Mouse (Mus musculus): ENCODE results near the gene Fkbp2. TPM values are rescaled to one million over a fixed set of nuclear protein-coding genes. Genes with fewer than 3 reads are reported as not detected.
A peak's percentile ranks its signal among the peaks of the same experiment; 100 is the strongest.

Gene Fkbp2
- total RNA-seq, 1 experiment from 2014 or later: 32.4 TPM

DNA sequence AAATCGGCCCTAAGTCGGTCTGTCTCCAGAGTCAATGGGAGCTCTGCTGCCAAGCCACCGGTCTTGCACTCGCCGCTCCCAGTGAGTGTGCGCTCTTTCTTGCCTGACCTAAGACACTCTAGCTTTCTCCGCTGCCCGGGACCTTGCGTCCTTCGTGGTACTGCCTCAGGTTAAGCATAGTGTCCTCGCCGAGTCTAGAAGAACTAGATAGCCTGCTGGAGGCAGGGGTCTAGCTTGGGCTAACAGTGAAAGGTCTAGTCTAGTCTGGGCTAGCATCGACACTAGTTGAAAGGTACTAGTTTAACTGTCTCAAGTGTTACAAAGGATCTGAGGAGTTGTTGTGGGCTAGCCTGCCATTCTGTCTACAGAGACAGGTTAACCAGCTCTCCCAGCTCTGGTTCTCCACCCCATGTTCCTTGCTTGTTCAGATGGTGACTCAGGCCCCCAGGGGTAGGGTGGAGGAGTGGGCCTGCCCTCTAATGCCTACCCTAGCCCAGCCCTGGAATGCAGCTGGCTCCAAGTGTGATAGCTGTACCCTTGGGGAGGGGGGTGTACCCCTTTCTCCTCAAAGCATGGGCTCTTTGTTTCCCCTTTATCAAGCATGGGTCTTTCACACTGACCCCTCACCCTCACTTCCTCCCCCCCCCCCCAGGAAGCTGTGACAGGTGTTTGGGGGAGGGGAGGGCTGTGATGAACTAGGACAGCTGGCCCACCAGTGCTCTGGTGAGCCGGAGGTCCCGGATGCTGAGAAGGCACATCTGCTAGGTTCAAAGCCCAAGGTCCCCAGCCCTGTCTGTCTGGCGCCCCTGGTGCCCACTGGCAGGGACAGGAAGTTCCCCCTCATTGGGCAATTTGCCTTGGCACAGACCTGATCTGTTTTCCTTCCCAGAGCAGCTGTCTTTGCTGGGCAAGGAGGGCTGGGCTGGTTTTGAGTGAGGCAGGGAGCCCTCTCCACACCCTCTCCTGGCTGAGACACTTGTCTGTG, 4.5 kb downstream of the Fkbp2 start, which contains the start of gene Plcb3:
Gene Plcb3, minus strand, starts transcription at position 934 of the 985 bp plus-strand sequence.
- ATAC-seq (ENCODE audit: extremely low read depth, insufficient number of reproducible peaks, low FRiP score, poor library complexity, severe bottlenecking): no peak

DNA sequence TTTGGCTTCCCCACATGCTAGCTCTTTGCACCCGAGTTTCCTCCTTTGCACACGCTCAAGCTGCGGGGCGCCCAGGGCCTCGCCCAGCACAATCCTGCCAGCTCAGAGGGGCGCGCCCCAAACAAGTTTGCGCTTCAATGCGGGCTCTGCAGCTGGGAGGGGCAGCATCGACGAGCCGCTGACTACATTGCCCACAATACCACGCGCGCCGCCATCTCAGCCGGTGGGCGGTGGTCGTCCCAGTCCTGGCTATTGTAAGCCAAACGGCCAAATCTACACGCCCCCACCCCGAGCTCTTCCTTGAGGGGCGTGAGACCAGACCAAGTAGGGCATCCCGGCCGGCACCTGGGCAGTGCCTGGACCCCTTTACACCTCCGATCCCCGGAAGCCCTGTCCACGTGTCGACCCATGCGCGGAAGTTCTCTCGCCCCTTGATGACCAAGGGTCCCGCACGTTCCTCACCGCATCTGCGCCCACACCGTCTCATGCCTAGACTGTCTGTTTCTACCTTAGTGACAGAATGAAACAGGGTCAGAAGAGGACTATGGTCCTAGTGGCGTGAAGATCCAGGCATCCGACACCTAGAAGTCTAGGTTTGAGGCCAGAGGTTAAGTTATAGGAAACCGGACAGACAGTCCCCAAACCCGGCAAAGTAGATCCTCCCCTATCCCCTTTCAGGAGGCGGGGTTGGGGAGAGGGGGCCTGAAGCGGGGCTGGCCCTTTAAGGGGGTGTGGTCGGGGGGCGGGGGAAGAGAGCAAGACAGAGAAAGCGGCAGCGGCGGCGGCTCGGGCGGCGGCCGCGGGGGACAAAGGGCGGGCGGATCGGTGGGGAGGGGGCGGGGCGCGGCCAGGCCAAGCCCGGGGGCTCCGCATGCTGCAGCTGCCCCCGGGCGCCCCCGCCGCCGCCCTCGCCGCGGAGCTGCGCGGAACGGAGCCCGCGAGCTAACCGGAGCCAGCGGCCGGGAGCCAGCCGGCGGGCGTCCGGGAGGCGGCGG, 5.8 kb downstream of the Fkbp2 start, which contains the start of gene Ppp1r14b:
Gene Ppp1r14b, plus strand, starts transcription at position 758 of the 995 bp plus-strand sequence.
- peak; percentile 60 for ATAC-seq (ENCODE audit: extremely low read depth, insufficient number of reproducible peaks, low FRiP score, poor library complexity, severe bottlenecking)

DNA sequence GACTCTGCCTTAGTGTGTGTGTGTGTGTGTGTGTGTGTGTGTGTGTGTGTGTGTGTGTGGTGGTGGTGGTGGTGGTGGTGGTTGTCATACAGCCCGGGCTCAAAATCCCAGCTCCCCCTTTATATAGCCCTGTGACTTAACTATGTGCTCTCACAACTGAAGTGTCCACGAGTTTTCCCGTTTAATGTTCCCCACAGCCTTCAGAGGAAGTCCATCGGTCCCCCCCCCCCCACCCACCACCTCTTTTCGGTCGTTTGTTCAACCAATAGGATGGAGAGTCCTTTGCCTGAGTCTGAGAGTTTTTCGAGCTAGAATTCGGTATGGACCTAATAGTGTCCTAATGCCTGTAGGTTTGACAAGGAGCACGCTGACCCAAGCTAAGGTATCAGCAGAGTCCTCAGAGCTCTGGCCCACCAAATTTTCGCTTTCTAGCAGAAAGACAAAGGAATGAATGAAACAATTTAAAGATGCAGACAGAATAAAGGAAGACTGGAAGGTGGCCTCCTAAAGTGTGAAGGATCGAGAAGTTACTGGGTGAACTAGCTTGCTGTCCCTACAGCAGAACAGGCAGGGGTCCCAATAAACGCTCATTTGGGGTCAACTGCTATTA, 6.6 kb downstream of the Fkbp2 start:
- ATAC-seq (ENCODE audit: extremely low read depth, insufficient number of reproducible peaks, low FRiP score, poor library complexity, severe bottlenecking): no peak

DNA sequence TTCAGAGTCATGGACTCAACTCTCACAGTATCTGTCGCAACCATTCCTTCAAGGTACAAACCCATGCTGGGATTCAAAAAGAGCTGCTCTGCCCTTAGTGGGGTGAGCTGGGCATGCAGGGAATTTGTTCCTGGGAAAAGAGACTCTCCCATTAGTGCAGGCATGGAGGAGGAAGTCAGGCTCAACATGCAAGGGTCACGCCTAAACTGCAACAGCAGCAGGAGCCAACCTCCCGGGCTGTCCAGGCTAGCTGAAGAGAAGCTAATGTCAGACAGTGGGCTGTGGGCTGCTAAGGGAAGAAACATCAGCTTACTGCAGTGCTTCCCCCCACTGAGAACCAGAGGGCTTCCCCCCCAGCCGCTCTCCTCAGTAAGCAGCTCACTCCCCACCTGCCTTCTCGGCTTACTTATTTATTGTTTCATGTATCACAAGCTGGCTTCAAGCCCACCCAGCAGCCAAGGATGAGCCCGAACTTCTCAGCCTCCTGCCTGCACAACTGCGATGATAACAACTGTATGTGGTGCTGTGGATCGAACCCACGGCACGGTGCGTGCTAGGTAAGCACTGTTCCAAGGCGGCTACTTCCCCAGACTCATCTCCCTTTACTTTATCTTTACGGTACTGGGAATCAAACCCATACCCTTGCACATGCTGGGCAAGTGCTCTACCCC, 7.9 kb downstream of the Fkbp2 start:
- ATAC-seq (ENCODE audit: extremely low read depth, insufficient number of reproducible peaks, low FRiP score, poor library complexity, severe bottlenecking): no peak

DNA sequence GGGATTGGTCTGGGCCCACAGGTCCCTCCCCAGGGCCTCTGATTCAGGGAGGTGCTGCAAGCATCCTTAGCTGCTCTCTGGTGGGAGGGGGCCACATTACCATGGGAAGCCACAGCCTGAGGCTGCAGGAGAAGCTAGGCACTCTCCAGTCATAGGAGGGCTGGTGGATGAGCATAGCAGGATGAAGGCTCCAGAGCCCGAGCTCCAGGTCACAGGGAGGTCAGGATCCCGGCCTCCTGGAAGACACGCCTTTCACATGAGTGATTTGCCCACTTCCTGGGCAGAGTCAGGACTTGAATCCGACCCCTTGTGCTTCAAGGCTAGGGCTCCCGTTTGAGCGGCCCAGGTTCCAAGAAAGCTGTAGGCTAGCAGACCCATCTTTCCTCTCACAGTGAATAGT, 8.7 kb downstream of the Fkbp2 start:
- no peak for ATAC-seq (ENCODE audit: extremely low read depth, insufficient number of reproducible peaks, low FRiP score, poor library complexity, severe bottlenecking)

DNA sequence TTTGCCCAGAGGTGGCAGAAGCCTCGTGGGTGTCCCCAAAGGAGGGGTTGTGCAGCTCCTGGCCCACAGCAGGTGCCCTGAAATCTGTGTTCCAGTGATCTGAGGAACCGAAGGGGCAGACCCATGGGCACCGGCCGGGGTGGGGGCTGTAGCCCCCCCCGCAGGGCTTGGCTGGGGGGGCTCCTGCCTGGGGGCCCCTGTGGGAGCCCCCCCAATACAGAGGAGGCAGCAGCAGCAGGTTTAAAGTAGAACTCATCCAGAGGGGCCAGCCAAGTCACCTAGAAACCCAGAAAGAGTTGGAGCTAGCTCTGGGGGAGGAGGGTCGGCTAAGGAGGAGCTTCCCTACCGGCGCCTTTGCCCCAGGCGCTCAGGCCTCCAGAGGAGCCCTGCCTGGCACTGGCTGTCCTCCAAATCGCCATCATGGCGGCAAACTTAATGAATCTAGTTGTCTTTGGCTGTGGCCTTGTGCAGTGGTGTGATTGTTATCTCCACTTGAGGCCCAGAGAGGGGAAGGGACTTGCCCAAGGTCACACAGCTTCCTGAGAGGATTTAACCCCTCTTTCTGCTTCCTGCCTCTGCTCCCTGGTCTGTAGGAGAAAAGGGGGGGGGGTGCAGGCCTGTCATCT, 9.7 kb downstream of the Fkbp2 start:
- ATAC-seq (ENCODE audit: extremely low read depth, insufficient number of reproducible peaks, low FRiP score, poor library complexity, severe bottlenecking): no peak

DNA sequence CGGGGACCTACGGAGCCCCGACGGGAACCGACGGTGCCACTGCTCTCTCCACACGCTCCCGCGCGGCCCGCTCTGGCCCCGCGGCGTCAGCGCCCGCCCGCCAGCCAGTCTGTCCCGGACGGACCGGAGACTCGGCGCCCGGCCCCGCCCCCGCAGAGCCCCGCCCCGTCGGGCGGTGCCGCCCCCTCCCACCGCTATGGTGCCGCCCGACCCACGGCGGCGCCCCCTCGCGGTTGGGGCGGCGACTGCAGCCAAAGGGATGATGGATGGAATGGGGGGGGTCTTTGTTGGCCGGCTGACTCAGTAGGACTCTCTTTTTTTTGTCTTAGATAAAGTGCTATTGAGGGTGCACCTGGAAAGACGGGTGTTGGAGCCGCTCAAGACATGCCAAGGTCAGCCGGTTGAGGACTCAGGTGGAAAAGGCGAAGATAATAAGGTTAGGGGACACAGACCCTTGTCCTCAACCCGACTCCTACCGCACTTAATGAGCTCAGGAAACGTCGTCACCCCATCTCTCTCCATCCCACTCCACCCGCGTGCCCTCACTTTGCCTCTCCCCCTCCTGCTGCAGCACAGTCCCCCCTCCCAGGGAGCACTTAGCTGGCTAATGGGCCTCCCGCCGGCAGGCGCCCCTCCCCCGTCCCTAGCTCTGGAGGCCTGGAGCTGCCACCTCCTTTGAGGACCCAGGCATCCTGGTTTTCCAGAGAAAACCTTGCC, 10.5 kb downstream of the Fkbp2 start:
- peak; percentile 21; the same call in 1 of the 2 replicates for ATAC-seq (ENCODE audit: extremely low read depth, insufficient number of reproducible peaks, low FRiP score, poor library complexity, severe bottlenecking)

DNA sequence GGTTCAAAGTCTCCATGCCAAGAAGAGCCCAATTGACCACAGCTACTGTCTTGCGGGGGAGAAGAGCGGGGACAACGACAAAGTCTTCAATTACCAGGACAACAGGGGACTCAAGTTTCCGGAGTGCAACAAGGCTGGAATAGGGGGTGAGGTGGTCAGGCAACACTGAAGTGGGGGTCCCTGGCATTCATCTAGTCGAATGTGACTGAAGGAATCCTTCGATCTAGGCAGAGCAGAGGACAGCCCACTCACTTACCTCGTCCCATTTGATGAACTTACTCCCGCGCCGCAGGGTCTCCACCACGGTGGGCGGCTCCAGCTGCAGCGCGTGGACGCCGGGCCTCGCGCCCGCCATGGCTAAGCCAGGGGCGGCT, 11.0 kb downstream of the Fkbp2 start:
- no peak for ATAC-seq (ENCODE audit: extremely low read depth, insufficient number of reproducible peaks, low FRiP score, poor library complexity, severe bottlenecking)

DNA sequence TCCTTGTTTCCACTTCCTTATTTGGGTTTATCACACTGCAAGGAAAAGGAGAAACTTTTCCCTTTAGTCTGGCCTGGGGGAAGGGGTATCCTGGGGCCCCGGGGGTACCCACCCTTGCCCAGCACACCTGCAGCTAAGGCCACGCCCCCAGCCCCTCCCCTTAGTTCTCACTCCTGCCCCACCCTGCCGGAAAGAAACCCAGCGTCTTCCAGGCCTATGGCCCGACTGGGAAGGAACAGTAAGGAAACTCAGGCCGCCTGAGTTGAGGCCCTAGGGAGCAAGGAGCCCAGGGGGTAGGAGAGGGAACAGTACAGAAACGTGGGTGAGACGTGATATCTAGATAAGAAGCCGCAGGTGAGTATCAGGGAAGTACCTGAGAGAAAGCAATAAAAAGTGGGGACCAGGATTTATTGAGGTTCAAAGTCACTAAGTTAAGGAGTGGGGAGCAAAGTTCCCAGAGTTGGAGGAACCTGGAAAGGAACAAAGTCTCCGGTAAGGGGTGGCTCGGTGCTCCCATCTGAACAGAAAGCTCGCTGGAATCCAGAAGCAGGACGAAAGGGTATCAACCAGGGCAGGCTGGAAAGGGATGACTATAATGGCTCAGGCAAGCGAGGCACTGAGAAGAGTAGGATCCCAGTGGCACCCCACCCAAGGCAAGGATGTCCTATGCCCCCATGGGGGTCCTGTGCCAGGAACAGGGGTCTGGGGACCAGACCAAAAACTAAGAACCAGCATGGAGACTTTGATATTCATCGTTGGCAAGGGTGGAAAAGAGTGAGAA, 11.6 kb downstream of the Fkbp2 start:
- no peak for ATAC-seq (ENCODE audit: extremely low read depth, insufficient number of reproducible peaks, low FRiP score, poor library complexity, severe bottlenecking)

DNA sequence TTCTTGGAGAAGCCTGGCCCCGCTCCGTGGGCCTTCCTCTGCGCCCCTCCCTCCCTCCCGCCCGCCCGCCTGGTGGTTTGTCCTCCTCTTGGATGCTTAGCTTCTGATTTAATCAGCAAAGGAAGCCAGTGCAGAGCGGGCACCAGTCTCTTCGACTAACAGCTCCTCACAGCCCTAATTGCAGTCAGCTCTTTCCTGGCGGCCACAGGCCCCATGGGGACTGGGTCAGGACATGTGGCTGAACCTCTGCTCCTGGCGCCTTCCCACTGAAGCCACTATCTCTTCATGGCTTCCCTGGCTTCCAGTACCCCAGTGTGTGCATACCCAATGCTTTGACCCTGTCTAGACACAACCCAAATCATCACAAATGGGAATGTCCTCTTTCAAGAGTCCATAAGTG, 23.8 kb downstream of the Fkbp2 start:
- no peak for ATAC-seq (ENCODE audit: extremely low read depth, insufficient number of reproducible peaks, low FRiP score, poor library complexity, severe bottlenecking)

DNA sequence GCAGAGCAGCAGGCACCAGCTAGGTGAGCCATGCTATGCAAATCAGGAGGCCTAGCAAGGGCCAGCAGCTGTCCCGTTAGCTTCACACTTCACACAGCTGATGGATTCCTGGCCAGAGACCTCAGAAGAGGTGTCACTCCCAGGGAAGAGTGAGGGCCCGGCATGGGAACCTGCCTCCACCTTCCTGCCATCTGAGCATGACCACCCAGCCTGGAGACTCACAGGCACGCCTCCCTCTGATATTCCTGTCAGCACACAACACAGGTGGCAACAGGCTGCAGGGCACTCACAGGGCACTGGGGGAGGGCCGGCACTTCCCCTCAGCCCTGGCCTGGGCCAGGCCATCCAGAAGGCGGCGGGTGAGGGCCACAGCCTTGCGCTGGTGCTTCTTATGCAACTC, 24.9 kb downstream of the Fkbp2 start:
- ATAC-seq (ENCODE audit: extremely low read depth, insufficient number of reproducible peaks, low FRiP score, poor library complexity, severe bottlenecking): no peak

DNA sequence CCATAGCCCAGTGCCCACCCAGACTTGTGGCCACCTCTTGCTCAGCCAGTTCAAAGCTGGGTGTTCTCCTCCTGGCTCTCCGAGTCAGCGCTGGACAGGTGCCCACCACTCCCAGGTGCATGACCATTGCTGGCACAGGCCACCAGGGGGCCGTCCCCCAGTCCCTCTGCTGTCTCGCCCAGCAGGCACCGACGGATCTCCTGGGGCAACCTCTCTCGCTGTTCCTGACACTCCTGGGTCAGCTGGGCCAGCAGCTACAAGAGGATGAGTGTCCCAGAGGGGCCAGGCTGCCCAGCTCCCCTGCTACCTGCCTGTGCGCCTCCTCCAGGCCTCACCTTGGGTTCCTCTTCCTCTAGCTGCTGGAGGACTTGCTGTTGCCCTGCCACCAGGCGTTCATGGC, 26.3 kb downstream of the Fkbp2 start:
- no peak for ATAC-seq (ENCODE audit: extremely low read depth, insufficient number of reproducible peaks, low FRiP score, poor library complexity, severe bottlenecking)

DNA sequence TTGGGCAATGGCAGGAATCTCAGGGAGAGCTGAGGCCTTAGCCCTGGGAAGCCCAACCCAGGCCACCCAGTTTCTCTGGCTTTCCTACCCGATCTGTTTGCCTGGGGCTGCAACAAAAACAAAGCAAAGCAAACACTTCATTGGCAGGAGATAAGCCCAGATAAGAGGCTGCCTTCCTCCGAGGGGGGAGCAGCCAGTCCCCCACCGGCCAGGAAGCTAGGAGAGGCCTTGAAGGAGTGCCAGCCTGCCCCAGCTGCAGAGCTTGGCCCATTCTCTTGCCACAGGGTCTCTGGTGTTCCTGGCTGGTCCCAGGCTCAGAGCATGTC, 27.6 kb downstream of the Fkbp2 start:
- no peak for ATAC-seq (ENCODE audit: extremely low read depth, insufficient number of reproducible peaks, low FRiP score, poor library complexity, severe bottlenecking)

DNA sequence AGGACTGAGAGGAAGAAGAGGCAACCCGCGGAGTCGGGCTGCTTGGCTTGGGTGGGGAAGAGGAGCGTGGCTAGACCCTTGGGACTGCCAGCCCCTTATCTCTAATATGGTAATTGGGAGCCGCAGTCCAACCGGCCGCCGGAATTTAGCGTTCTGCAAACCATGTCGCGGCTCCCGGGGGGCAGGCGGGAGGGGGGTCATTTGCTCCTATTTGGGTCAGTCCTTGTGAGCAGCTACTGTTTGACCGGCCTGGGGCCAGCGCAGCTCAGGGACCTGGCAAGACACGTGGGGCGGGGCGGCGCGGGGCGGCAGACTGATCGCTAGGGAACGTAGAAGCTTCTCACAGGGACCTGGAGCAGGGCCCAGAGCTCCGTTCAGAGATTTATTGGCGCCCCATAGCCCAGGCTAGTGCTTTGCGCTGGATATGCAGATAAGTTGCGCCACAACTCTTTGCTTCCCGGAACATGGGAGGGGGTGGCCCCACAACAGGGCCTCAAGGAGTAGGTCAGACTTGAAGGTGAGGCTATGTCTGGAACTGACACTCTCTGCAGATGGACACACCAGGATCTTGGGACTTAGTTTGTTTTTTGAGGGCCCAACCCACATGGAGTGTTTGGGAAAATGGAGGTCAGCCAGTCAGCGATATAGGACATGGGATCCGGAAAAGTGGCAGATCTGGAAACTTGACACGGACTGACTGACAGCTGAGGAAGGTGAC, 28.1 kb downstream of the Fkbp2 start:
- ATAC-seq (ENCODE audit: extremely low read depth, insufficient number of reproducible peaks, low FRiP score, poor library complexity, severe bottlenecking): no peak

DNA sequence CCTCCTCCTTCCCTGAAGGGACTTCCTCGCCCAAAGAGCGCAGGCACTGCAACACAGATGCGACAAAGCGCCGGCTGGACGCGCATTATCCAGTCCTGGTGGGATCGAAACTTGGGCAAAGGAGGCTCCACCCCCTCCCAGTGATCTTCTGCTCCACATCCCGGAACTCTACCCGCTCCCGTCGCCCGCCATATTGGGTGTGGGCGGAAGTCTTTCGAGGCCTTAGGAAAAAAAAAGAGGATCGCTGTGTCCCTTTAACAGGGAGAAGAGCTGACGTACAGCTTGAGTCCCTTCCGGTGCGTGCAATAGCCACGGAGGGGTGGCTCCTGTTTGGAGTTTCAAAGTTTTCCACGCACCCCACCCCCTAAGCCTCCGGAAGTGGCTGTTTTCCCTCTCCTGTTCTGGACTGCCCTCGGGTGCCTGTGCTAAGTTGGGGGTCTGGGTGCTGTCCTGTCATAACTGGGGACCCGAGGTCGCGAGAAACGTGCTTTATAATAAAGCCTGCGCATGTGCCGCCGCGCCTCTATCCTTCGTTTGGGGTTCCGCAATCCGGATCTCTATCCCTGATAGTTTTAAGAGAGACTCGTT, 28.8 kb downstream of the Fkbp2 start:
- peak; percentile 21; the same call in 1 of the 2 replicates for ATAC-seq (ENCODE audit: extremely low read depth, insufficient number of reproducible peaks, low FRiP score, poor library complexity, severe bottlenecking)

DNA sequence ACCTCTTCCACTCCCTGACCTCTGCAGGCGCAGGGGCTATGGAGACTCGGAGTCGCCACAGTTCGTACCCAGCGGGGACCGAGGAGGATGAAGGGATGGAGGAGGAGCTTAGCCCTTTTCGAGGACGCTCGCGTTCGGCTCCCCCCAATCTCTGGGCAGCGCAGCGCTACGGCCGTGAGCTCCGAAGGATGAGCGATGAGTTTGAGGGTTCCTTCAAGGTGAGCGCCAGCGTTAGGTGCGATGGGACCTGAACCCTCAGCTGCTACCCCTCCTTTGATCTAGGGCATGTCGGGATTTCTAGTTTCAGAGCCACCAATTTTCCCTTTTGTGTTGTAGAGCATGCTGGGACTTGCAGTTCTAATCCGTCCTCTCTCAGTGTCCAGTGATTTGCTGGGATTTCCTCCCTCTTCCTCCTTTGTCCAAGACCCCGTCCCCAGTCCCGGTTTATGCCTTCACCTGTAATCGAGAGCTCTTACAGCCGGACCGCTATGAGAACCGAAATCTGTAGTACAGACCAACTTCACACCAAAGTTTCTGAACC, 29.6 kb downstream of the Fkbp2 start:
- ATAC-seq (ENCODE audit: extremely low read depth, insufficient number of reproducible peaks, low FRiP score, poor library complexity, severe bottlenecking): no peak
